Mouse (Mus musculus): ENCODE results near the gene Rgma. TPM values are rescaled to one million over a fixed set of nuclear protein-coding genes. Genes with fewer than 3 reads are reported as not detected.
A peak's percentile ranks its signal among the peaks of the same experiment; 100 is the strongest.

Rgma gene
- total and polyA plus RNA-seq, 3 experiments = 27.4 to 83.7 (median 54.6) TPM

- H3K27me3 ChIP-seq (ENCODE audit: control insufficient read depth, insufficient read depth, low read length) = no peaks in the 10 kb centered on the region
- H3K27ac ChIP-seq = no peak overlapping the region
- TF ChIP-seq CTCF (IDR thresholded peaks at IDR 0.05) (no peak), POLR2A (IDR thresholded peaks at IDR 0.05; ENCODE audit: insufficient read depth, low read depth, low read length) (no peak), EP300 (IDR thresholded peaks at IDR 0.05; ENCODE audit: insufficient read depth, low read depth, low read length) (no peak)
- no peaks in the 10 kb centered on the region for H3K36me3 ChIP-seq (ENCODE audit: control insufficient read depth, insufficient read depth, low read length)
- no peak for DNase-seq
- intact Hi-C loops (cut with DNase I) = no loop called here
- H3K79me2 ChIP-seq (replicated peaks; ENCODE audit: control insufficient read depth, insufficient read depth, low read length) = peaks cover 3% of the 10 kb centered on the region
- 88% methylated on average over 1 of the region's 1 CpGs for WGBS
- peaks cover 4% of the 10 kb centered on the region for H3K4me1 ChIP-seq (ENCODE audit: control insufficient read depth, insufficient read depth, low read length)
- H3K9ac ChIP-seq (ENCODE audit: low read depth, low read length) = no peak overlapping the region
- no peak overlapping the region for H3K4me3 ChIP-seq
Measured at GRCm38 (mm10) chr7:73402671-73403070, 27.4 kb downstream of the Rgma start.

GRCm38 (mm10) chr7:73403538-73403937 is 28.2 kb downstream of the Rgma start:
- Histone ChIP-seq H3K27me3 (ENCODE audit: control insufficient read depth, insufficient read depth, low read length) (no peaks in the 10 kb centered on the region), H3K79me2 (replicated peaks; ENCODE audit: control insufficient read depth, insufficient read depth, low read length) (peaks cover 3% of the 10 kb centered on the region), H3K9ac (ENCODE audit: low read depth, low read length) (no peak overlapping the region), H3K4me3 (no peak overlapping the region), H3K4me1 (ENCODE audit: control insufficient read depth, insufficient read depth, low read length) (peaks cover 4% of the 10 kb centered on the region), H3K27ac (no peak overlapping the region), H3K36me3 (ENCODE audit: control insufficient read depth, insufficient read depth, low read length) (no peaks in the 10 kb centered on the region)
- no peak for DNase-seq
- intact Hi-C loops (cut with DNase I) = no loop called here
- 46% methylated on average over 3 of the region's 3 CpGs for WGBS
- no peak for TF ChIP-seq CTCF (IDR thresholded peaks at IDR 0.05)
- TF ChIP-seq POLR2A (IDR thresholded peaks at IDR 0.05; ENCODE audit: insufficient read depth, low read depth, low read length) = no peak
- no peak for TF ChIP-seq EP300 (IDR thresholded peaks at IDR 0.05; ENCODE audit: insufficient read depth, low read depth, low read length)

- intact Hi-C loops (cut with DNase I) = no loop called here
- no peaks in the 10 kb centered on the region for H3K36me3 ChIP-seq (ENCODE audit: control insufficient read depth, insufficient read depth, low read length)
- H3K27ac ChIP-seq = no peak overlapping the region
- peaks cover 3% of the 10 kb centered on the region for H3K79me2 ChIP-seq (replicated peaks; ENCODE audit: control insufficient read depth, insufficient read depth, low read length)
- no peaks in the 10 kb centered on the region for H3K27me3 ChIP-seq (ENCODE audit: control insufficient read depth, insufficient read depth, low read length)
- WGBS = 90% methylated on average over 11 of the region's 11 CpGs
- DNase-seq = no peak
- peaks cover 1% of the 10 kb centered on the region; the same call in 1 of the 2 replicates for H3K4me1 ChIP-seq (ENCODE audit: control insufficient read depth, insufficient read depth, low read length)
- no peak overlapping the region for H3K9ac ChIP-seq (ENCODE audit: low read depth, low read length)
- H3K4me3 ChIP-seq = no peak overlapping the region
- TF ChIP-seq CTCF (IDR thresholded peaks at IDR 0.05) = no peak
- TF ChIP-seq EP300 (IDR thresholded peaks at IDR 0.05; ENCODE audit: insufficient read depth, low read depth, low read length) = no peak
- TF ChIP-seq POLR2A (IDR thresholded peaks at IDR 0.05; ENCODE audit: insufficient read depth, low read depth, low read length) = no peak
Measured at GRCm38 (mm10) chr7:73405550-73405949, 30.2 kb downstream of the Rgma start.

- Histone ChIP-seq H3K27ac (peak overlapping the region; percentile 56; the same call in 1 of the 2 replicates), H3K27me3 (ENCODE audit: control insufficient read depth, insufficient read depth, low read length) (no peaks in the 10 kb centered on the region), H3K4me1 (ENCODE audit: control insufficient read depth, insufficient read depth, low read length) (peaks cover 7% of the 10 kb centered on the region), H3K9ac (ENCODE audit: low read depth, low read length) (no peak overlapping the region), H3K36me3 (ENCODE audit: control insufficient read depth, insufficient read depth, low read length) (no peaks in the 10 kb centered on the region), H3K79me2 (replicated peaks; ENCODE audit: control insufficient read depth, insufficient read depth, low read length) (no peaks in the 10 kb centered on the region), H3K4me3 (no peak overlapping the region)
- no peak for DNase-seq
- WGBS = 76% methylated on average over 7 of the region's 7 CpGs
- no peak for TF ChIP-seq CTCF (IDR thresholded peaks at IDR 0.05)
- TF ChIP-seq EP300 (IDR thresholded peaks at IDR 0.05; ENCODE audit: insufficient read depth, low read depth, low read length) = no peak
- no peak for TF ChIP-seq POLR2A (IDR thresholded peaks at IDR 0.05; ENCODE audit: insufficient read depth, low read depth, low read length)
- intact Hi-C loops (cut with DNase I) = no loop called here
Measured at GRCm38 (mm10) chr7:73411523-73411922, 36.2 kb downstream of the Rgma start.

- 47% methylated on average over 4 of the region's 4 CpGs for WGBS
- Histone ChIP-seq H3K36me3 (ENCODE audit: control insufficient read depth, insufficient read depth, low read length) (no peaks in the 10 kb centered on the region), H3K79me2 (replicated peaks; ENCODE audit: control insufficient read depth, insufficient read depth, low read length) (no peaks in the 10 kb centered on the region), H3K4me1 (ENCODE audit: control insufficient read depth, insufficient read depth, low read length) (peaks cover 7% of the 10 kb centered on the region), H3K9ac (ENCODE audit: low read depth, low read length) (no peak overlapping the region), H3K27ac (peak overlapping the region; percentile 56), H3K4me3 (no peak overlapping the region), H3K27me3 (ENCODE audit: control insufficient read depth, insufficient read depth, low read length) (no peaks in the 10 kb centered on the region)
- no peak for TF ChIP-seq CTCF (IDR thresholded peaks at IDR 0.05)
- TF ChIP-seq EP300 (IDR thresholded peaks at IDR 0.05; ENCODE audit: insufficient read depth, low read depth, low read length) = no peak
- no peak for TF ChIP-seq POLR2A (IDR thresholded peaks at IDR 0.05; ENCODE audit: insufficient read depth, low read depth, low read length)
- no peak for DNase-seq
- intact Hi-C loops (cut with DNase I) = no loop called here
Measured at GRCm38 (mm10) chr7:73411986-73412385, 36.7 kb downstream of the Rgma start.

- Histone ChIP-seq H3K4me3 (no peak overlapping the region), H3K36me3 (ENCODE audit: control insufficient read depth, insufficient read depth, low read length) (no peaks in the 10 kb centered on the region), H3K27me3 (ENCODE audit: control insufficient read depth, insufficient read depth, low read length) (no peaks in the 10 kb centered on the region), H3K79me2 (replicated peaks; ENCODE audit: control insufficient read depth, insufficient read depth, low read length) (no peaks in the 10 kb centered on the region), H3K9ac (ENCODE audit: low read depth, low read length) (no peak overlapping the region), H3K4me1 (ENCODE audit: control insufficient read depth, insufficient read depth, low read length) (peaks cover 7% of the 10 kb centered on the region), H3K27ac (peak overlapping the region; percentile 56)
- intact Hi-C loops (cut with DNase I) = no loop called here
- peak in 1 of 2 experiments; percentile 59 for DNase-seq
- TF ChIP-seq EP300 (IDR thresholded peaks at IDR 0.05; ENCODE audit: insufficient read depth, low read depth, low read length) = no peak
- TF ChIP-seq CTCF (IDR thresholded peaks at IDR 0.05) = no peak
- no peak for TF ChIP-seq POLR2A (IDR thresholded peaks at IDR 0.05; ENCODE audit: insufficient read depth, low read depth, low read length)
- 51% methylated on average over 7 of the region's 7 CpGs for WGBS
Measured at GRCm38 (mm10) chr7:73412419-73412818, 37.1 kb downstream of the Rgma start.
